Comparison of ENCODE assay signal across 25 mouse cellular contexts in the genomic region with DNA sequence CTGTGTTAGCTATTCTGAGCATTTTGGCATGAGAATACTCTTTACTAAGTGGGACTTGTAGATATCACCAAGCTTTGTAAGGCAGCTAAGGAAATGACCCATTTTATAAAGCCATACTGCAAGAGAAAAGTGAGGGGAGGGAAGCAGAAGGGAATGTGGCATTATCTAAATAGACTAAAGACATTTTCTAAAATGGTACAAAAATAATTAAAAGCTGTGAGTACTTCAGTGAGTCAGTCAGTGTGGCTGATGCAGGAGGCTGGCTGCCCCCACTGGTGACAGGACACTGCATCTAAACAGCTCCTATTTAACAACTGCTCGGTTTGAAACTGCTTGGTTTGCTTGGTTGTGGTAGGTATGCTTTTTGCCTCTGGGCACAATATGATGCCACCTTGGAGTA. TPM values are rescaled to one million over a fixed set of nuclear protein-coding genes. Genes with fewer than 3 reads are reported as not detected.
DNase-seq lines count a peak whose midpoint lies in the region; ATAC-seq and TF ChIP-seq lines count a peak whose summit lies in the region.
"Had no signal": no experiment of that assay in that cellular context is flagged by ENCODE, and none has a peak within 500 bp of the region (broad histone marks: within the 10 kb centered on the region; RNA-seq: fewer than 3 reads in every experiment).

No protein-coding gene starts in this region.

- DNase-seq in layer of hippocampus, adult 18-20 months (ENCODE audit: low spot score in 2 of 2): peak; percentile 13 to 64
- DNase-seq in layer of hippocampus, adult 11-12 months (ENCODE audit: low spot score): no peak
- DNase-seq in right cerebral cortex, adult 18-20 months: peak; percentile 60
- DNase-seq in right cerebral cortex, postnatal 4 days: no peak
- no peak for DNase-seq in adrenal gland, postnatal 4 days (ENCODE audit: low spot score in 2 of 2)
- DNase-seq: B cell, adult 2 months; cerebellum, adult 2 months; cerebellum, postnatal 36 days; gastrocnemius, postnatal 25 days; kidney, adult 11 months; kidney, postnatal 4 days; lung, adult 18-20 months; lung, postnatal 10 days; thymus, postnatal 14 days had no signal

- no peak for ATAC-seq in neural tube, embryonic 15.5 days (ENCODE audit: low FRiP score)
- ATAC-seq: forebrain, embryonic 13.5 days; liver, embryonic 12.5 days; Patski had no signal

- no peak overlapping the region for H3K4me3 ChIP-seq in olfactory bulb, adult 2 months (ENCODE audit: insufficient read depth, low read depth, low read length)
- no peak overlapping the region for H3K4me3 ChIP-seq in neural tube, embryonic 15.5 days (replicated peaks)
- H3K4me3 ChIP-seq: forebrain, embryonic 13.5 days; hindbrain, embryonic 12.5 days; kidney, embryonic 15.5 days; limb, embryonic 13.5 days; liver, embryonic 12.5 days had no signal

- no peak for TF ChIP-seq POLR2A in olfactory bulb, adult 2 months (IDR thresholded peaks at IDR 0.05; ENCODE audit: insufficient read depth, low read depth, low read length)

- no peak overlapping the region for H3K9ac ChIP-seq in neural tube, embryonic 15.5 days (replicated peaks)
- H3K9ac ChIP-seq: forebrain, embryonic 13.5 days; hindbrain, embryonic 12.5 days; kidney, embryonic 15.5 days; limb, embryonic 13.5 days; liver, embryonic 12.5 days had no signal

- WGBS in olfactory bulb, adult 2 months: 31% methylated on average over 1 of the region's 1 CpGs
- WGBS in neural tube, embryonic 15.5 days: 32% methylated on average over 1 of the region's 1 CpGs

- no peak overlapping the region for H3K4me2 ChIP-seq in neural tube, embryonic 15.5 days
- H3K4me2 ChIP-seq: forebrain, embryonic 13.5 days; hindbrain, embryonic 12.5 days; kidney, embryonic 15.5 days; limb, embryonic 13.5 days; liver, embryonic 12.5 days; midbrain, embryonic 11.5 days had no signal

- no peaks in the 10 kb centered on the region for H3K27me3 ChIP-seq in neural tube, embryonic 15.5 days (replicated peaks)
- H3K27me3 ChIP-seq: CH12.LX; forebrain, embryonic 13.5 days; hindbrain, embryonic 12.5 days; kidney, embryonic 15.5 days; limb, embryonic 13.5 days; liver, embryonic 12.5 days; Patski had no signal

- H3K9me3 ChIP-seq in neural tube, embryonic 15.5 days (replicated peaks): no peaks in the 10 kb centered on the region
- H3K9me3 ChIP-seq: forebrain, embryonic 13.5 days; G1E; hindbrain, embryonic 12.5 days; kidney, embryonic 15.5 days; limb, embryonic 13.5 days; liver, embryonic 12.5 days had no signal

- no peak for TF ChIP-seq CTCF in olfactory bulb, adult 2 months (IDR thresholded peaks at IDR 0.05; ENCODE audit: insufficient read depth, low read depth, low read length)

- H3K36me3 ChIP-seq in neural tube, embryonic 15.5 days: no peaks in the 10 kb centered on the region
- H3K36me3 ChIP-seq: G1E; hindbrain, embryonic 12.5 days; kidney, embryonic 15.5 days; limb, embryonic 13.5 days; liver, embryonic 12.5 days had no signal

- peak overlapping the region; percentile 87 for H3K27ac ChIP-seq in olfactory bulb, adult 2 months (ENCODE audit: insufficient read depth, low read depth, low read length)
- H3K27ac ChIP-seq in neural tube, embryonic 15.5 days (replicated peaks): no peak overlapping the region
- H3K27ac ChIP-seq: forebrain, embryonic 13.5 days; hindbrain, embryonic 12.5 days; limb, embryonic 13.5 days; liver, embryonic 12.5 days had no signal

- peaks cover 40% of the 10 kb centered on the region for H3K4me1 ChIP-seq in olfactory bulb, adult 2 months (ENCODE audit: control insufficient read depth, insufficient read depth, low read length)
- 0 out of 2 replicates have a peak, but pooled peaks cover 4% of the 10 kb centered on the region for H3K4me1 ChIP-seq in neural tube, embryonic 15.5 days

RNA-seq across cellular contexts. Expression of a gene that starts 59.9 kb away (rescaled TPM):
- total RNA-seq in layer of hippocampus, adult 18-20 months (2021): 10 to 100 TPM; 67.4 to 83.8 TPM
- not detected in 2 replicates for polyA plus RNA-seq in olfactory bulb, adult 2 months (2012; ENCODE audit: insufficient read depth, insufficient read length, low replicate concordance, missing spikeins)
- total RNA-seq in adrenal gland, postnatal 4 days (2021): 10 to 100 TPM; 34.4 to 38.9 TPM
- polyA plus RNA-seq in neural tube, embryonic 15.5 days (2015; fragmentation: Nextera tagmentation; extraction: Ambion mirVana): 16.5 and 17.4 TPM in 2 replicates

Comparison
In these comparisons a context has a peak if more than half of its experiments do, and no peak if none do; other contexts are left out.
1. DNase-seq: peak in layer of hippocampus, adult 18-20 months (2 of 2) and right cerebral cortex, adult 18-20 months (single experiment); none in layer of hippocampus, adult 11-12 months (single experiment), right cerebral cortex, postnatal 4 days (single experiment) and adrenal gland, postnatal 4 days (0 of 2).